Mouse (Mus musculus) kidney, embryonic 16.5 days (tissue): Measurements from ENCODE around the gene Runx1. TPM values are rescaled to one million over a fixed set of nuclear protein-coding genes. Genes with fewer than 3 reads are reported as not detected.

Experiments used
- ATAC-seq: fragments of 200-750 bp; cut with Nextera tagmentation; 2 replicates; pipeline ENCODE4 v1.8.0; 2017; ENCODE audit warnings: moderate TSS enrichment; ENCODE audit not compliant: low FRiP score, low TSS enrichment
- H3K27ac ChIP-seq: fragments of 300-500 bp; sonication (generic); 2 replicates; pipeline ENCODE4 v1.5.1; 2014; ENCODE audit warnings: low read length
- H3K27me3 ChIP-seq: fragments of 300-500 bp; sonication (generic); 2 replicates; pipeline ENCODE4 v1.6.1; 2014; ENCODE audit warnings: low read length, control low read depth, mixed read lengths; ENCODE audit not compliant: insufficient read depth
- H3K36me3 ChIP-seq: fragments of 300-500 bp; sonication (generic); 2 replicates; pipeline ENCODE4 v1.6.1; 2014; ENCODE audit warnings: low read length, control low read depth, mixed read lengths; ENCODE audit not compliant: insufficient read depth
- H3K4me1 ChIP-seq: fragments of 300-500 bp; sonication (generic); 2 replicates; pipeline ENCODE4 v1.6.1; 2014; ENCODE audit warnings: low read length, control low read depth, mixed read lengths; ENCODE audit not compliant: insufficient read depth
- H3K4me2 ChIP-seq: fragments of 300-500 bp; sonication (generic); replicated peaks from 2 replicates; pipeline ENCODE4 v1.6.1; 2014; ENCODE audit warnings: low read depth, low read length
- H3K4me3 ChIP-seq: fragments of 300-500 bp; sonication (generic); 2 replicates; pipeline ENCODE4 v1.5.1; 2014; ENCODE audit warnings: mild to moderate bottlenecking, low read length
- H3K9ac ChIP-seq: fragments of 300-500 bp; sonication (generic); replicated peaks from 2 replicates; pipeline ENCODE4 v1.6.1; 2014; ENCODE audit warnings: low read length
- H3K9me3 ChIP-seq: fragments of 300-500 bp; sonication (generic); 2 replicates; pipeline ENCODE4 v1.6.1; 2016; ENCODE audit warnings: low read length, control low read depth
- WGBS: fragments of 180-500 bp; shearing (Covaris S2); extraction: QIAGEN DNeasy Blood & Tissue Kit; methylation state at CpG from one replicate; pipeline ENCODE4 v1.1.7; 2014; 5-methylcytosine and 5-hydroxymethylcytosine counted together
- polyA plus RNA-seq: library from polyadenylated mRNA; unstranded; fragments of >200 nt; fragmentation: Nextera tagmentation; extraction: Ambion mirVana; gene quantifications from 2 replicates; pipeline ENCODE4 v1.2.1, GENCODE M21; 2015

The Runx1 gene
- polyA plus RNA-seq, 1 experiment from 2014 or later, result 1.6 TPM

GRCm38 (mm10) chr16:92697737-92698611 is 128.0 kb downstream of the Runx1 start:
- under 1% methylated on average over 48 of the region's 48 CpGs for WGBS
- Histone ChIP-seq H3K4me2 (peak overlapping the region; percentile 100), H3K9ac (peak overlapping the region; percentile 70), H3K9me3 (no peaks in the 10 kb centered on the region), H3K36me3 (no peaks in the 10 kb centered on the region), H3K27ac (peak overlapping the region; percentile 38; the same call in 1 of the 2 replicates), H3K4me3 (peak overlapping the region; percentile 66), H3K4me1 (peaks cover 33% of the 10 kb centered on the region), H3K27me3 (peaks cover 51% of the 10 kb centered on the region)
- ATAC-seq, result peak; percentile 42

- Histone ChIP-seq H3K36me3 (no peaks in the 10 kb centered on the region), H3K9ac (peak overlapping the region; percentile 70), H3K9me3 (no peaks in the 10 kb centered on the region), H3K27ac (peak overlapping the region; percentile 38; the same call in 1 of the 2 replicates), H3K4me3 (peak overlapping the region; percentile 66), H3K4me1 (peaks cover 33% of the 10 kb centered on the region), H3K4me2 (peak overlapping the region; percentile 100), H3K27me3 (peaks cover 57% of the 10 kb centered on the region)
- 0% methylated on average over 51 of the region's 53 CpGs for WGBS
- ATAC-seq, result peak; percentile 93
These were observed 128.7 kb downstream of the Runx1 start for GRCm38 (mm10) chr16:92697227-92697736.

- ATAC-seq, result no peak
- H3K4me3 ChIP-seq, result peak overlapping the region; percentile 66
- peaks cover 57% of the 10 kb centered on the region for H3K27me3 ChIP-seq
- no peaks in the 10 kb centered on the region for H3K36me3 ChIP-seq
- H3K9me3 ChIP-seq, result no peaks in the 10 kb centered on the region
- H3K27ac ChIP-seq, result no peak overlapping the region
- under 1% methylated on average over 24 of the region's 24 CpGs for WGBS
- peaks cover 33% of the 10 kb centered on the region for H3K4me1 ChIP-seq
- H3K9ac ChIP-seq, result 0 out of 2 replicates have a peak overlapping the region, but pooled peaks have one; percentile 35
- peak overlapping the region; percentile 100 for H3K4me2 ChIP-seq
These were observed 129.4 kb downstream of the Runx1 start for GRCm38 (mm10) chr16:92696411-92697015.

DNA sequence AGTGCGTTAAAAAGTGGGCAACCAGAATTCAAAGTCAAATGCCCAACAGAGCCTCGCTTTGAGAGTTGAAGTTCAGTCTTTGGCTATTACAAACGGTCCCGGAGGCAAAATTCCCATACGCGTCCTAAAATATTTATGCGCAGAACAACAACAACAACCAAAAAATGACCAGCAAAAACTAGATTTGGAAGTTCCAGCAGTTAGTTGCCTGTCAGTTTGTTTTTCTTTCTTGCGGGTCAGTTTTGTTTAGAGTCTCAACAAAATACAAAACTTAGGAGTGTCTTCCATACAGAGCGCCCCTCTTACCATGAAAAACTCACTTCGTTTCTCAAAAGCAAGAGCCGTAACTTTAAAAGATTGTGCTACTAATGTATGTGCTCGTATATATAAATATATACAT is 130.0 kb downstream of the Runx1 start:
- Histone ChIP-seq H3K36me3 (no peaks in the 10 kb centered on the region), H3K4me3 (peak overlapping the region; percentile 36), H3K9ac (no peak overlapping the region), H3K4me2 (peak overlapping the region; percentile 45), H3K27me3 (peaks cover 59% of the 10 kb centered on the region), H3K4me1 (peaks cover 33% of the 10 kb centered on the region), H3K9me3 (no peaks in the 10 kb centered on the region), H3K27ac (no peak overlapping the region)
- 8% methylated on average over 12 of the region's 12 CpGs for WGBS
- no peak for ATAC-seq

DNA sequence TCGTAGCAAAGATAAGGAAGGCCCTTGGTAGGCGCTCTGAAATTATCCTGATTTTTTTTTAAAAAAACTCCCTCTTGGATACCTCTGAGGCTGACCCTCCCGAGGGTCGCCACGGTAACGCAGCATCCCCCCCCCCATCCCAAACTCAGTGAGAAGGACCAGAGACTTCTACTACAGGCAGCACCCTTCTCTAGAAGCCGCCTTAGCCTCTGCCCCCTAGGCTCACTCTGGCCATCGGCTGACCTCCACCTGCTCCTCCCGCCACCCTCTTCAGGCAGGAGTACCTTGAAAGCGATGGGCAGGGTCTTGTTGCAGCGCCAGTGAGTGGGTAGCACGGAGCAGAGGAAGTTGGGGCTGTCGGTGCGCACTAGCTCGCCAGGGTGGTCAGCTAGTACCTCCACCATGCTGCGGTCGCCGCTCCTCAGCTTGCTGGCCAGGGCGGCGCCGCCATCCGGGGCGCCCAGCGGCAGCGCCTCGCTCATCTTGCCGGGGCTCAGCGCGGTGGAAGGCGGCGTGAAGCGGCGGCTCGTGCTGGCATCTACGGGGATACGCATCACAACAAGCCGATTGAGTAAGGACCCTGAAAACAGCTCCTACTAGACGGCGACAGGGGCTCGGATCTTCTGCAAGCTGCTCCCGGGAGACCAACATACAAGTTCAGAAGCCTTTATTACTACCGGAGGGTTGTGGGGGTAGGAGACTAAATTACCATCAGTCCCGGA is 130.6 kb downstream of the Runx1 start:
- no peak overlapping the region for H3K9ac ChIP-seq
- H3K36me3 ChIP-seq, result no peaks in the 10 kb centered on the region
- no peak overlapping the region for H3K27ac ChIP-seq
- H3K4me3 ChIP-seq, result peak overlapping the region; percentile 36
- peaks cover 33% of the 10 kb centered on the region for H3K4me1 ChIP-seq
- WGBS, result 1% methylated on average over 43 of the region's 43 CpGs
- no peaks in the 10 kb centered on the region for H3K9me3 ChIP-seq
- peaks cover 58% of the 10 kb centered on the region for H3K27me3 ChIP-seq
- no peak for ATAC-seq
- H3K4me2 ChIP-seq, result peak overlapping the region; percentile 45

DNA sequence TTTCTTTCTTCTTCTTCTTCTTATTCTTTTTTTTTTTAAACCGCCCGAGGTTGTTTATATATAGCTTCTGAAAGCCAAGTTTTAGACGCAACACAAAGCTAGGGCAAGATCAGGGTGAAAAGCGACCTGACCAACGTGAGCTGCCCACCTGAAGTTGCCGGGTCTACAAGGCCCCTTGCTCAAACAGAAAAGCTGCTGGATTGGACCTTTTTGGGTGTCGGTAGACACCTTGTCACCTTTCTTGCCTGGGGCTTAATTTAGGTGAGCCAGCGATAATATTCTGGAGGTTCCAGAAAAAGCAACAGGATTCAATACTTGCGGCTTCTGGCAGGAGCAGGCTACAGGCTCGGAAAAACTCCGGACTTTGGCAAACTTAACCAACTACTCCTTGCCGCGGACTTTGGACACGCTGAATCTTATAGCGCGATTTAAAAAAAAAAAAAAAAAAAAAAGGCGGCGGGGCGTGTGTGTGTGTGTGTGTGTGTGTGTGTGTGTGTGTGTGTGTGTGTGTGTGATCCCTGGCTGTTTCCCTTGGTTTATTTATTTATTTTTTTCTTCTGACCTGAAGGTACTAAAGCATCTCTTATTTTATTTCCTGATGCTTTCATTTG is 131.3 kb downstream of the Runx1 start:
- peak overlapping the region; percentile 45 for H3K4me2 ChIP-seq
- H3K27ac ChIP-seq, result no peak overlapping the region
- H3K4me1 ChIP-seq, result peaks cover 32% of the 10 kb centered on the region
- H3K27me3 ChIP-seq, result peaks cover 54% of the 10 kb centered on the region
- peak overlapping the region; percentile 36 for H3K4me3 ChIP-seq
- no peak overlapping the region for H3K9ac ChIP-seq
- H3K9me3 ChIP-seq, result no peaks in the 10 kb centered on the region
- 5% methylated on average over 16 of the region's 19 CpGs for WGBS
- ATAC-seq, result no peak
- H3K36me3 ChIP-seq, result no peaks in the 10 kb centered on the region

- peaks cover 6% of the 10 kb centered on the region for H3K4me1 ChIP-seq
- H3K4me3 ChIP-seq, result no peak overlapping the region
- WGBS, result 76% methylated on average over 7 of the region's 7 CpGs
- no peaks in the 10 kb centered on the region for H3K36me3 ChIP-seq
- no peak for ATAC-seq
- H3K27me3 ChIP-seq, result peaks cover 50% of the 10 kb centered on the region
- H3K9me3 ChIP-seq, result no peaks in the 10 kb centered on the region
- no peak overlapping the region for H3K9ac ChIP-seq
- no peak overlapping the region for H3K4me2 ChIP-seq
- no peak overlapping the region for H3K27ac ChIP-seq
These were observed 135.2 kb downstream of the Runx1 start for GRCm38 (mm10) chr16:92690759-92691158.

GRCm38 (mm10) chr16:92688941-92689340 is 137.0 kb downstream of the Runx1 start:
- no peak overlapping the region for H3K4me2 ChIP-seq
- WGBS, result 93% methylated on average over 21 of the region's 21 CpGs
- peaks cover 38% of the 10 kb centered on the region for H3K27me3 ChIP-seq

GRCm38 (mm10) chr16:92686978-92687377 is 139.0 kb downstream of the Runx1 start:
- H3K9me3 ChIP-seq, result no peaks in the 10 kb centered on the region
- 90% methylated on average over 10 of the region's 10 CpGs for WGBS
- ATAC-seq, result no peak
- no peak overlapping the region for H3K9ac ChIP-seq
- peaks cover 21% of the 10 kb centered on the region for H3K27me3 ChIP-seq
- no peaks in the 10 kb centered on the region for H3K36me3 ChIP-seq
- no peak overlapping the region for H3K4me3 ChIP-seq
- H3K4me2 ChIP-seq, result no peak overlapping the region
- H3K4me1 ChIP-seq, result peaks cover 8% of the 10 kb centered on the region; the same call in 1 of the 2 replicates
- no peak overlapping the region for H3K27ac ChIP-seq

More at GRCm38 (mm10) chr16:92688941-92689340, 137.0 kb downstream of the Runx1 start:
- Histone ChIP-seq H3K4me1 (peaks cover 5% of the 10 kb centered on the region; the same call in 1 of the 2 replicates), H3K36me3 (no peaks in the 10 kb centered on the region), H3K9me3 (no peaks in the 10 kb centered on the region), H3K27ac (no peak overlapping the region), H3K4me3 (no peak overlapping the region), H3K9ac (no peak overlapping the region)
- no peak for ATAC-seq
